In genomic region chr4:126149041-126149676, GRCm38 (mm10) we compare ENCODE assay signal across 1 mouse cellular context.
TF ChIP-seq lines count a peak whose summit lies in the region.

No protein-coding gene starts in this region.

TF ChIP-seq in CH12.LX, 34 proteins besides CTCF, POLR2A, EP300 and RAD21 (continued from another document):
- TF ChIP-seq TBP (conservative IDR thresholded peaks at IDR 0.05; ENCODE audit: low read depth, low read length) (no peak), MAFK (IDR thresholded peaks at IDR 0.05; ENCODE audit: insufficient replicate concordance, low read length) (no peak), UBTF (IDR thresholded peaks at IDR 0.05; ENCODE audit: low read depth, low read length) (no peak), MYC (IDR thresholded peaks at IDR 0.05; ENCODE audit: low read depth, low read length) (no peak), MAX (IDR thresholded peaks at IDR 0.05; ENCODE audit: low read length) (no peak), SIN3A (IDR thresholded peaks at IDR 0.05; ENCODE audit: low read length) (no peak), JUN (IDR thresholded peaks at IDR 0.05; ENCODE audit: insufficient read depth, low read depth, low read length) (no peak), PAX5 (IDR thresholded peaks at IDR 0.05; ENCODE audit: low read length) (no peak), ZKSCAN1 (IDR thresholded peaks at IDR 0.05; ENCODE audit: borderline replicate concordance, low read depth, low read length) (no peak)
